Mouse (Mus musculus) inflammation-experienced regulatory T-cells, adult 16 weeks (primary cell): Measurements from ENCODE around the gene Slc11a2. TPM values are rescaled to one million over a fixed set of nuclear protein-coding genes. Genes with fewer than 3 reads are reported as not detected.

Experiments used
- polyA plus RNA-seq: library from polyadenylated mRNA; unstranded; fragments of 100-300 nt; shearing (Covaris generic); gene quantifications from one replicate; pipeline ENCODE4 v1.2.1, GENCODE M21; 2017

Slc11a2 gene
- polyA plus RNA-seq, result 41.8 TPM

DNA sequence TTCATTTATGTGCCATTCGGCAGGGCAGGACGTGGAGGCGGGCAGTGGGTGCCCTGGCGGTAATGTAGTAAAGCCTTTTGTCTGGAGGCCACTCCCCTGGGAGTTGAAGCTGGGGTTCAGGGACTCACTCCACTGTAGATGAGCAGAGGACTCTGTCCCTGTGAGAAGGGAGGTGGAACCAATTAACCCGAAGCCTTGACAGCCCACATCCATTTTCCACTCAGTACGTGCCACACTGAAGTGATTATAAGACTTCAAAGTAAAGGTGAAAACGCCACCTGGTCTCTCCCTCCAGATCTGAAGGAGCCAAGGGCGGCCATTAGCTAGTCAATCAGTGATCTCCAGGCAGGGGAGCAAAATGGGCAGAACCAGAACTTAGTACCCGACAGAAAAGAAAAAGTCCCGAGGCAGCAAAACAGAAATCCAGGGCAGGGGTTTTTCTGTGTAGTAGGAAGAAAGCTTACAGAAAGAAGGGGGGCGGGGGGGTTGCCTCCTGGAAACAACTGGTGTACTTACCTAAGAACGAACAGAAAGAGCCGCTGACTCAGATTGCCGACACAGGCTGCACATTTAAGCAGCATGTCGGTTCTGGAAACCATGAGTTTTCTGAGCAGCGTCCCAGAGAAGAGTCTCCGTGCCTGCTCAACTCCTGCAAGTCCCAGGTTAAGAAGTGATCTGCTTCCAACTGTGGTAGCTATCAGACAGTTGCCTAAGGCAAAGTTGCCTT is at the start of gene Slc11a2:
Gene Slc11a2 (minus strand): TSS at position 677 of the 727 bp plus-strand sequence.

DNA sequence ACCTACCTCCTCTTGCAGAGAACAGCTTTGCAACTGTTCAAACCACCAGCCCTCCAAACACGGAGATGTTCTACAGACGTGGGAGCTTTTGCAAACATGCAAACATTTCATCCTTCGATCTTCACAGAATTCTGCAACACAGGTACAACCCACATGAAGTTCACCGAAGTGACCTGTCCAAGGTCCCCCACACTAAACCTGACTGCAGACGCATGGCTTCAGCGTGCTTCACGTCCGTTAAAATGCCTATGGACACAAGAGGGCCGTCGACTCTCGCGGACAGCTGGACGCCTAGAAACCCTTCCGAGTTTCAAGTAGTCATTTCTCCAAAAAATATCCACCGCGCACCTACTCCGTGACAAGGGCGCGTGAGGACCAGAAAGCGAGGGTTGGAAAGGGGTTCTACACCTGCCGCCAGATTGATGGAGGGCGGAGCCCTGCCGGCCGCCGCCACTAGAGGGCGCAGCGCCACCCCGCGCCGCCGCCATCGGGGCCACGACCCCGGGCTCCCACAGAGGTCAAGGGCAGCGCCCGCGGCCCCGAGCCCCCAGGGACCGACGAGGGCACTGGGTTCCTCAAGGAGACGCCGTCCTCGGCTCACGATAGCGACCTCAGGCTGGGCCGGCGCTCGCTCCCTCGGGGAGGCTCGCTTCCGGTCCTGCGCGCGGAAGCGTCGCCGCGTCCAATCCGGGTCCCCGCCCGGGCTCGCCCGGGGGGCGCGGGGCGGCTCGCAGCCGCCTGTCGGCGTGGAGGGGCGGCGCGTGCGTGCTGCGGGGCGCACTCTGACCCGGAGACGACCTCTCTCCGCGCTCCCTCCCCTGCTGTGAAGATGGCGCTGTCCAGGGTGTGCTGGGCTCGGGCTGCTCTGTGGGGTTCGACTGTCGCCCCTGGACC is 43.7 kb upstream of the Slc11a2 start, which contains the start of gene Letmd1:
Gene Letmd1 (plus strand): TSS at position 729 of the 894 bp plus-strand sequence.

DNA sequence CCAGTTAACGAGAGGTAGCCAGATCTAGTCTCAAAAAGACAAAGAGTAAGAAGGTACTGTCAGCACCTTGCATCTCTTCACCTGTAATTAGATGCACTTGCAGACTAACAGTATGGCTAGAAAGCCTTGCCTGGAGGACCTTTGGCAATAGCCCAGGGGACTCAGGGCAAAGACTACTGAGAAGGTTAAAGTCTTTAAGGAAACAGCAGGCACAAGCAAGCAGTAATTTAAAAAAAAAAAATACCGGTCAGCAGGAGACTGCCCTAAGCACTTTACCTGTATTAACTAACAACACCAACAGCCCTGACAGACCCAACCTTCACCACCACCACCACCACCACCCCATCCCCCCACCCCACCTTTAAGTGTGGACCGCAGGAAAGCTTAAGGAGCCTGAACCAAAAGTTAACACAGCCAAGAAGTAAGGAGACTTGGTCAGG is 3.1 kb downstream of the Slc11a2 start, which contains the start of gene Gm5475:
Gene Gm5475 (plus strand): TSS at position 390 of the 440 bp plus-strand sequence.

DNA sequence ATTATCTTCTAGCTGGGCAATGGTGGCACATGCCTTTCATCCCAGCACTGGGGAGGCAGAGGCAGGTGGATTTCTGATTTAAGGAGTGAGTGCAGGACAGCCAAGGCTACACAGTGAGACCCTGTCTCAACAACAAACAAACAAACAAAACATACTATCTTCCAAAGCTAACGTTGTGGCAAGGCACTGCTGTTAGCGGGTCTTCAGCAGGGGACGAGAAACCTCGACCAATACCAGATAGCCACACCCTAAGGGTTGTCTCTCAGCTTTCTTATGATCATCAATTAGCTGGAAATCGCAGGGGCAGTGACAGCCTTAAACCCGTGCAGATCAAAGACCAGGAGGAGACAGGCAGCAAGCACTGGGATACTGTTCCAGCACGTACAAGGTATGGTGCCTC is 60.6 kb downstream of the Slc11a2 start, which contains the start of gene Higd1c:
Gene Higd1c (plus strand): TSS at position 301 of the 400 bp plus-strand sequence.

DNA sequence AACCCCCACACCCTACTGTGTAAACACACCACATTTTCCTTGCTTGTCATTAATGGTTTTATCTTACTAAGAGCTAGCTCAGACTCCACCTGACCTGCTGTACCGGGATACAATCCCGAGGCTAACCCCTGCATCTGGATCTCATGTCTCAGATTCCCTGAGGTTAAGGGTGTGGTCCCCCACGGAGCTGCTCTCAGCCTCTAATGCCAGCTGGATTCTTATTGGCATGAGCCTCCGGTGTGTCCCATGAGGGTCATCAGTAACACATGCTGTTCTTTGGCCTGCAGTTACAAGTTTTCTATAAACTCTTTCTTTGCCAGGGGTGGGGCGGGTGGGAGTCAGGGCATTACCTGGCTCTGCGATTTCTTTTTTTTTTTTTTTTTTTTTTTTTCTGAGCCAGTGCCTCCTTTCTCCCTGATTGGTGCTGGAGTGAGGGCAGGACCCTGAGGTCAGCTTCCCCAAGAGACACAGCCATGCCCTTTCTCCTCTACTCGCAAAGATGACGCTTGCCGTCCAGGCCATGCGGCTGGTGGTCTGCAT is 72.1 kb downstream of the Slc11a2 start, which contains the start of the genes Methig1 and Mettl7a2:
Gene Methig1 (plus strand): TSS at position 439 of the 540 bp plus-strand sequence.
Gene Mettl7a2 (plus strand): TSS at position 490 of the 540 bp plus-strand sequence.

Other genes with a start within 250 kb of the Slc11a2 start
- 33.2 TPM for gene Atf1, start 197.3 kb downstream of the Slc11a2 start, polyA plus RNA-seq
- gene Tmprss12, start 144.2 kb downstream of the Slc11a2 start, polyA plus RNA-seq, result not detected
- gene Mettl7a1, start 120.9 kb downstream of the Slc11a2 start, polyA plus RNA-seq, result 14.1 TPM
- not detected for gene Mettl7a3, start 90.1 kb downstream of the Slc11a2 start, polyA plus RNA-seq
- gene Methig1, start 71.9 kb downstream of the Slc11a2 start, polyA plus RNA-seq, result not detected
- not detected for gene Mettl7a2, start 71.9 kb downstream of the Slc11a2 start, polyA plus RNA-seq
- not detected for gene Higd1c, start 60.5 kb downstream of the Slc11a2 start, polyA plus RNA-seq
- not detected for gene Gm5475, start 2.9 kb downstream of the Slc11a2 start, polyA plus RNA-seq
- 52.3 TPM for gene Letmd1, start 44.0 kb upstream of the Slc11a2 start, polyA plus RNA-seq
- 4.0 TPM for gene Csrnp2, start 70.4 kb upstream of the Slc11a2 start, polyA plus RNA-seq
- gene Tfcp2, start 126.9 kb upstream of the Slc11a2 start, polyA plus RNA-seq, result 11.5 TPM
- gene Pou6f1, start 174.9 kb upstream of the Slc11a2 start, polyA plus RNA-seq, result 8.9 TPM
- 610 TPM for gene Dazap2, start 190.3 kb upstream of the Slc11a2 start, polyA plus RNA-seq
- 0.32 TPM for gene Smagp, start 211.9 kb upstream of the Slc11a2 start, polyA plus RNA-seq
- gene Bin2, start 244.5 kb upstream of the Slc11a2 start, polyA plus RNA-seq, result 710 TPM